ENCODE assay signal across 8 mouse cellular contexts in the genomic region with DNA sequence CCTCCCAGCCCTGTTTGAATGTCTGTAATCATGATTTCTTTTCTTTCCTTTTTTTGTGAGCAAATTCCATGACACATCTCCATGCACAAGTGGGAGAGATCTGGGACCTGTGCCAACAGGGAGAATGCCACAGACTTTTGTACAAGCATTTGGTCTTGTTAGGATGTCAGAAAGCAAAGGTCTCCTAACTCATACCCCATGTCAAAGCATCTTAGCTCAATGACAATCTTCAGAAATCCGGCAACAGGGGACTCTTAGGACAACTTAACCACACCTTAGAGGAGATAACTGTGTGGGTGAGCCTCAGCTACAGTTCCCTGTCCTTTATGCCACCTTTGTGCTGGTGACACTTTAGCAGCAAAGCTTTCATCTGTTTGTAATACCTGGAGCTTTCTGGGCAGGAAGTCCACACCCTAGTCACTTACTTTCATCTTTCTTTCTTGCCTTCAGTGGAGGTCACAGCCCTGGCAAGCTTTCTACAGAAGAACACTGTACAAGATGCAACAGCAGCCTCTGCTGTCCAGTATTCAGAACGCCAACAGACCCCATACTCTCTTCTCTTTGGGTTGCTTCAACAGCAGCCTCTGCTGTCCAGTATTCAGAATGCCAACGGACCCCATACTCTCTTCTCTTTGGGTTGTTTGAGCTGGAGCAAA.
A peak's percentile ranks its signal among the peaks of the same experiment; 100 is the strongest.
DNase-seq lines count a peak whose midpoint lies in the region; ATAC-seq lines count a peak whose summit lies in the region.

No protein-coding gene starts in this region.

- peak; percentile 27 for DNase-seq in embryo, embryonic 10 days (ENCODE audit: low spot score)
- DNase-seq in embryo, embryonic 11 days: no peak
- DNase-seq in left cerebral cortex, adult 18-20 months (ENCODE audit: low spot score in 2 of 2): peak; percentile 50 to 59
- no peak for DNase-seq in left cerebral cortex, adult 11 months (ENCODE audit: low spot score)
- DNase-seq in NIH3T3 (ENCODE audit: low read depth): peak; percentile 24
- peak; percentile 50 to 67 for DNase-seq in left cerebral cortex, postnatal 25 days (ENCODE audit: low spot score in 2 of 2)
- DNase-seq in urinary bladder, postnatal 14 days (ENCODE audit: low spot score): no peak

- ATAC-seq in erythroid progenitor cell, adult 5-6 weeks (replicated peaks; ENCODE audit: low FRiP score, poor library complexity, severe bottlenecking): no peak

- intact Hi-C loops in left cerebral cortex, postnatal 25 days (cut with DNase I): loop anchor here (5.0 kb wide), 1 partner anchor 658 kb away; the partner anchor contains the start of gene Prickle1

Comparison
In these comparisons a context has a peak if more than half of its experiments do, and no peak if none do; other contexts are left out.
1. DNase-seq: peak in embryo, embryonic 10 days (single experiment), left cerebral cortex, adult 18-20 months (2 of 2), NIH3T3 (single experiment) and left cerebral cortex, postnatal 25 days (2 of 2); none in embryo, embryonic 11 days (single experiment), left cerebral cortex, adult 11 months (single experiment) and urinary bladder, postnatal 14 days (single experiment).